8 mouse cellular contexts compared by ENCODE assay signal in the genomic region with DNA sequence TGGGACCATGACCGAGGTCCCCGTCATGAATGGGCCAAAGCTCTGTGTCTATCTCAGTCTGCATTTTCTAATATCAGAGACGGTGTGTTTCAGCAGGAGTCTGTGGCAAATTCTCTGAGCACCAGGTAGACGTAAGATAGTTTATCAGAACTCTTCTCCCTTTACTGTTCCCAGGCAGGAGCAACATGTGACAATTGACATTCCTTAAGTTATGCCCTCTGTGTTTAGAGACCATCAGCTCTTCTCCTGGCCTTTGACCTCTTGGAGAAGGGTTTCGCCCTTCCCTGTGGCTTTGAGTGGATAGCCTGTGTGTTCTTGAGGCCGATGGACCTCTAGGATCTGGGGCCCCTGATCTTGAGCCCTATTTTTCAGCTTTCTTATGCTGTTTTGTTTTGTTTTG. TPM values are rescaled to one million over a fixed set of nuclear protein-coding genes. Genes with fewer than 3 reads are reported as not detected.
A peak's percentile ranks its signal among the peaks of the same experiment; 100 is the strongest.
DNase-seq lines count a peak whose midpoint lies in the region; ATAC-seq and TF ChIP-seq lines count a peak whose summit lies in the region.

No protein-coding gene starts in this region.

- H3K4me2 ChIP-seq in forebrain, embryonic 14.5 days (ENCODE audit: low read length), result peak overlapping the region; percentile 82
- peak overlapping the region; percentile 97 for H3K4me2 ChIP-seq in liver, embryonic 13.5 days

- intact Hi-C loops in heart, postnatal 25 days (cut with DNase I), result no loop called here

- 75% methylated on average over 6 of the region's 6 CpGs for WGBS in forebrain, embryonic 14.5 days
- 31% methylated on average over 6 of the region's 6 CpGs for WGBS in liver, embryonic 13.5 days (ENCODE audit: insufficient replicate concordance)

- no peaks in the 10 kb centered on the region for H3K9me3 ChIP-seq in forebrain, embryonic 14.5 days (replicated peaks; ENCODE audit: control insufficient read depth, low read length)
- no peaks in the 10 kb centered on the region; the same call in 1 of the 2 replicates for H3K9me3 ChIP-seq in liver, embryonic 13.5 days (replicated peaks)

- TF ChIP-seq CTCF in C2C12 (IDR thresholded peaks at IDR 0.05; ENCODE audit: control insufficient read depth, insufficient read depth, insufficient read length), result no peak

- H3K79me3 ChIP-seq in C2C12 (ENCODE audit: low read depth), result peaks cover 53% of the 10 kb centered on the region

- peak overlapping the region; percentile 91 for H3K4me3 ChIP-seq in C2C12 (ENCODE audit: insufficient read depth, poor library complexity, severe bottlenecking)
- peak overlapping the region; percentile 100 for H3K4me3 ChIP-seq in forebrain, embryonic 14.5 days (ENCODE audit: low read depth, low read length)
- peak overlapping the region; percentile 97 for H3K4me3 ChIP-seq in liver, embryonic 13.5 days (replicated peaks)

- DNase-seq in heart, adult 11 months, result peak; percentile 61
- DNase-seq in heart, postnatal 25 days (ENCODE audit: low spot score), result no peak
- DNase-seq in forebrain, embryonic 14.5 days (ENCODE audit: low spot score), result no peak
- no peak for DNase-seq in liver, embryonic 13.5 days
- DNase-seq in embryo, embryonic 10.5 days (ENCODE audit: low spot score), result no peak
- DNase-seq in urinary bladder, postnatal 14 days (ENCODE audit: low spot score), result no peak
- no peak for DNase-seq in thymus, postnatal 4 days

- H3K9ac ChIP-seq in forebrain, embryonic 14.5 days (ENCODE audit: low read length), result peak overlapping the region; percentile 97
- H3K9ac ChIP-seq in liver, embryonic 13.5 days, result peak overlapping the region; percentile 99

- peaks cover 62% of the 10 kb centered on the region for H3K79me2 ChIP-seq in C2C12 (ENCODE audit: control insufficient read depth, insufficient read depth)

- no peaks in the 10 kb centered on the region for H3K27me3 ChIP-seq in C2C12 (ENCODE audit: control insufficient read depth, insufficient read depth, insufficient read length)
- no peaks in the 10 kb centered on the region for H3K27me3 ChIP-seq in forebrain, embryonic 14.5 days (replicated peaks; ENCODE audit: control insufficient read depth, insufficient read depth, low read length)
- H3K27me3 ChIP-seq in liver, embryonic 13.5 days, result no peaks in the 10 kb centered on the region

- ATAC-seq in forebrain, embryonic 14.5 days, result no peak
- ATAC-seq in liver, embryonic 13.5 days (ENCODE audit: low read depth), result no peak

- H3K36me3 ChIP-seq in C2C12 (ENCODE audit: control insufficient read depth, insufficient read depth), result peaks cover 28% of the 10 kb centered on the region
- peaks cover 45% of the 10 kb centered on the region for H3K36me3 ChIP-seq in forebrain, embryonic 14.5 days (ENCODE audit: control insufficient read depth, insufficient read depth, low read length)
- H3K36me3 ChIP-seq in liver, embryonic 13.5 days, result peaks cover 45% of the 10 kb centered on the region

- H3K27ac ChIP-seq in forebrain, embryonic 14.5 days (ENCODE audit: low read depth, low read length), result no peak overlapping the region
- H3K27ac ChIP-seq in liver, embryonic 13.5 days, result peak overlapping the region; percentile 89

- H3ac ChIP-seq in C2C12 (ENCODE audit: control insufficient read depth, insufficient read length, low read depth), result peak overlapping the region; percentile 94

- peaks cover 11% of the 10 kb centered on the region for H3K4me1 ChIP-seq in forebrain, embryonic 14.5 days (ENCODE audit: control insufficient read depth, insufficient read depth, low read length)
- peaks cover 32% of the 10 kb centered on the region for H3K4me1 ChIP-seq in liver, embryonic 13.5 days (replicated peaks)

TF ChIP-seq in C2C12, 6 proteins besides CTCF, POLR2A, EP300 and RAD21:
- TF ChIP-seq CEBPB (IDR thresholded peaks at IDR 0.05; ENCODE audit: low read depth), result no peak
- TF ChIP-seq MYOG (IDR thresholded peaks at IDR 0.05; ENCODE audit: control insufficient read depth, extremely low read depth, insufficient read length), result no peak

RNA-seq across cellular contexts. Expression of gene Phrf1, which starts 1.1 kb away (rescaled TPM):
- 10 to 100 TPM; 29.8 to 31.6 TPM for total RNA-seq in heart, postnatal 25 days (2021)
- 60.2 TPM for polyA plus RNA-seq in C2C12 (2012; fragmentation: generic; extraction: Trizol)
- 64.2 and 78.8 TPM in 2 replicates for polyA plus RNA-seq in forebrain, embryonic 14.5 days (2014; fragmentation: Nextera tagmentation; extraction: Ambion mirVana)
- 32.6 and 34.9 TPM in 2 replicates for polyA plus RNA-seq in liver, embryonic 13.5 days (2015; fragmentation: Nextera tagmentation; extraction: Ambion mirVana)

RNA-seq across cellular contexts. Expression of gene Rassf7, which starts 14.0 kb away (rescaled TPM):
- under 1 TPM; 0.62 to 0.64 TPM for total RNA-seq in heart, postnatal 25 days (2021)
- 25.2 TPM for polyA plus RNA-seq in C2C12 (2012; fragmentation: generic; extraction: Trizol)
- polyA plus RNA-seq in forebrain, embryonic 14.5 days (2014; fragmentation: Nextera tagmentation; extraction: Ambion mirVana), result 23.7 and 23.8 TPM in 2 replicates
- 23.9 and 26.7 TPM in 2 replicates for polyA plus RNA-seq in liver, embryonic 13.5 days (2015; fragmentation: Nextera tagmentation; extraction: Ambion mirVana)

RNA-seq across cellular contexts. Expression of gene Lmntd2, which starts 15.8 kb away (rescaled TPM):
- not detected for total RNA-seq in heart, postnatal 25 days (2021)
- 0.05 TPM for polyA plus RNA-seq in C2C12 (2012; fragmentation: generic; extraction: Trizol)
- polyA plus RNA-seq in forebrain, embryonic 14.5 days (2014; fragmentation: Nextera tagmentation; extraction: Ambion mirVana), result 0.94 and 0.95 TPM in 2 replicates
- polyA plus RNA-seq in liver, embryonic 13.5 days (2015; fragmentation: Nextera tagmentation; extraction: Ambion mirVana), result 0.59 and 0.71 TPM in 2 replicates

RNA-seq across cellular contexts. Expression of gene Lrrc56, which starts 35.7 kb away (rescaled TPM):
- 1 to 10 TPM; 3.2 to 4.7 TPM for total RNA-seq in heart, postnatal 25 days (2021)
- 0.32 TPM for polyA plus RNA-seq in C2C12 (2012; fragmentation: generic; extraction: Trizol)
- polyA plus RNA-seq in forebrain, embryonic 14.5 days (2014; fragmentation: Nextera tagmentation; extraction: Ambion mirVana), result 6.7 and 8.9 TPM in 2 replicates
- 12.2 and 15.5 TPM in 2 replicates for polyA plus RNA-seq in liver, embryonic 13.5 days (2015; fragmentation: Nextera tagmentation; extraction: Ambion mirVana)

RNA-seq across cellular contexts. Expression of gene Hras, which starts 35.9 kb away (rescaled TPM):
- total RNA-seq in heart, postnatal 25 days (2021), result 100 to 1,000 TPM; 106 to 112 TPM
- polyA plus RNA-seq in C2C12 (2012; fragmentation: generic; extraction: Trizol), result 181 TPM
- 70.2 and 96.3 TPM in 2 replicates for polyA plus RNA-seq in forebrain, embryonic 14.5 days (2014; fragmentation: Nextera tagmentation; extraction: Ambion mirVana)
- 91.5 and 104 TPM in 2 replicates for polyA plus RNA-seq in liver, embryonic 13.5 days (2015; fragmentation: Nextera tagmentation; extraction: Ambion mirVana)
